Mouse (Mus musculus) myocyte (in vitro differentiated cells): Measurements from ENCODE around the gene Olfr523. TPM values are rescaled to one million over a fixed set of nuclear protein-coding genes. Genes with fewer than 3 reads are reported as not detected.

Experiments
- H3K27me3 ChIP-seq: one replicate; pipeline ENCODE4 v1.6.1; 2011; ENCODE audit not compliant: control insufficient read depth, insufficient read depth, insufficient read length
- H3K36me3 ChIP-seq: one replicate; pipeline ENCODE4 v1.6.1; 2011; ENCODE audit not compliant: control insufficient read depth, insufficient read depth
- H3K4me2 ChIP-seq: one replicate; pipeline ENCODE4 v1.6.1; 2011; ENCODE audit warnings: low read depth, control low read depth
- H3K4me3 ChIP-seq: one replicate; pipeline ENCODE4 v1.5.1; 2011; ENCODE audit warnings: mild to moderate bottlenecking, control low read depth, moderate library complexity
- H3K79me2 ChIP-seq: one replicate; pipeline ENCODE4 v1.6.1; 2011; ENCODE audit not compliant: control insufficient read depth, insufficient read depth
- H3ac ChIP-seq: one replicate; pipeline ENCODE4 v1.6.1; 2011; ENCODE audit not compliant: control insufficient read depth, insufficient read length
- CEBPB ChIP-seq: IDR thresholded peaks from 2 replicates; pipeline ENCODE4 v1.6.1; 2011; ENCODE audit warnings: mild to moderate bottlenecking, moderate library complexity; ENCODE audit not compliant: poor library complexity, insufficient read depth, severe bottlenecking
- E2F4 ChIP-seq: IDR thresholded peaks from one replicate; pipeline ENCODE4 v1.6.1; 2011; ENCODE audit warnings: mild to moderate bottlenecking, control low read depth, moderate library complexity; ENCODE audit not compliant: insufficient read depth
- MAX ChIP-seq: IDR thresholded peaks from one replicate; pipeline ENCODE4 v1.6.1; 2011; ENCODE audit warnings: low read depth, mild to moderate bottlenecking, control low read depth
- MYOD1 ChIP-seq, 3 experiments: IDR thresholded peaks; one replicate each; pipeline ENCODE4 v1.6.1; 2011; ENCODE audit warnings: control low read depth in 2 of 3, low read depth in 2 of 3, mild to moderate bottlenecking in 2 of 3, moderate library complexity in 1 of 3; ENCODE audit not compliant: insufficient read length in 2 of 3, control insufficient read depth in 1 of 3
- MYOG ChIP-seq, 3 experiments: IDR thresholded peaks; one replicate each; pipeline ENCODE4 v1.6.1; 2011; ENCODE audit warnings: control low read depth in 2 of 3, low read depth in 2 of 3, mild to moderate bottlenecking in 2 of 3; ENCODE audit not compliant: insufficient read length in 2 of 3, control insufficient read depth in 1 of 3, insufficient read depth in 1 of 3
- POLR2A ChIP-seq: IDR thresholded peaks from one replicate; pipeline ENCODE4 v1.6.1; 2011; ENCODE audit warnings: low read depth, mild to moderate bottlenecking, control low read depth, moderate library complexity; ENCODE audit not compliant: insufficient read length
- POLR2AphosphoS2 ChIP-seq: IDR thresholded peaks from one replicate; pipeline ENCODE4 v1.6.1; 2011; ENCODE audit warnings: low read depth, control low read depth; ENCODE audit not compliant: insufficient read length
- REST ChIP-seq: IDR thresholded peaks from one replicate; pipeline ENCODE4 v1.6.1; 2011; ENCODE audit warnings: mild to moderate bottlenecking, control low read depth, moderate library complexity; ENCODE audit not compliant: insufficient read depth, insufficient read length
- SRF ChIP-seq: IDR thresholded peaks from one replicate; pipeline ENCODE4 v1.6.1; 2011; ENCODE audit warnings: low read depth; ENCODE audit not compliant: control insufficient read depth, insufficient read length
- TCF12 ChIP-seq: IDR thresholded peaks from one replicate; pipeline ENCODE4 v1.6.1; 2011; ENCODE audit warnings: mild to moderate bottlenecking, control low read depth; ENCODE audit not compliant: poor library complexity, insufficient read depth, severe bottlenecking
- TCF3 ChIP-seq: IDR thresholded peaks from one replicate; pipeline ENCODE4 v1.6.1; 2011; ENCODE audit warnings: low read depth, control low read depth; ENCODE audit not compliant: insufficient read length
- USF1 ChIP-seq: IDR thresholded peaks from one replicate; pipeline ENCODE4 v1.6.1; 2011; ENCODE audit warnings: low read depth, mild to moderate bottlenecking, control low read depth, moderate library complexity
- polyA plus RNA-seq: library from polyadenylated mRNA; unstranded; fragments of >200 nt; fragmentation: generic; extraction: Trizol; gene quantifications from one replicate; pipeline ENCODE4 v1.2.1, GENCODE M21; 2012; ENCODE audit warnings: missing spikeins

Gene Olfr523
- polyA plus RNA-seq, 1 experiment = not detected

- no peak overlapping the region for H3K4me2 ChIP-seq
- no peak for TF ChIP-seq SRF
- no peak for TF ChIP-seq REST
- TF ChIP-seq TCF3 = no peak
- TF ChIP-seq CEBPB = no peak
- TF ChIP-seq MYOG (IDR thresholded peaks at IDR 0.05; ENCODE audit: control insufficient read depth in 1 of 3, insufficient read depth in 1 of 3, insufficient read length in 2 of 3, low read depth in 2 of 3) = no peak
- TF ChIP-seq USF1 = no peak
- no peak for TF ChIP-seq TCF12
- TF ChIP-seq POLR2A = no peak
- TF ChIP-seq MYOD1 (IDR thresholded peaks at IDR 0.05; ENCODE audit: control insufficient read depth in 1 of 3, insufficient read length in 2 of 3, low read depth in 2 of 3) = no peak
- TF ChIP-seq E2F4 = no peak
- no peak for TF ChIP-seq MAX
- TF ChIP-seq POLR2AphosphoS2 = no peak
- H3K36me3 ChIP-seq = no peaks in the 10 kb centered on the region
- H3K4me3 ChIP-seq = no peak overlapping the region
- no peak overlapping the region for H3ac ChIP-seq
- no peaks in the 10 kb centered on the region for H3K79me2 ChIP-seq
- H3K27me3 ChIP-seq = peaks cover 12% of the 10 kb centered on the region
These were observed 12.7 kb upstream of the Olfr523 start for GRCm38 (mm10) chr7:140160363-140160762.

- H3K79me2 ChIP-seq = no peaks in the 10 kb centered on the region
- no peak for TF ChIP-seq E2F4
- no peak within 1 kb of the TSS for H3K4me2 ChIP-seq
- H3K36me3 ChIP-seq = no peaks in the 10 kb centered on the region
- no peak within 1 kb of the TSS for H3K4me3 ChIP-seq
- no peak within 1 kb of the TSS for H3ac ChIP-seq
- peaks cover 7% of the 10 kb centered on the region for H3K27me3 ChIP-seq
These were observed 8.4 kb upstream of the Olfr523 start, which contains the start of gene Olfr522 for GRCm38 (mm10) chr7:140164664-140165063. TSS of gene Olfr522 (minus strand) at chr7:140164764.

GRCm38 (mm10) chr7:140167950-140168349 is 5.1 kb upstream of the Olfr523 start:
- no peaks in the 10 kb centered on the region for H3K27me3 ChIP-seq
- no peak overlapping the region for H3K4me2 ChIP-seq
- no peak for TF ChIP-seq POLR2AphosphoS2
- no peak for TF ChIP-seq REST
- no peak for TF ChIP-seq TCF3
- no peak for TF ChIP-seq POLR2A
- TF ChIP-seq TCF12 = no peak
- H3ac ChIP-seq = no peak overlapping the region
- no peaks in the 10 kb centered on the region for H3K36me3 ChIP-seq
- H3K4me3 ChIP-seq = no peak overlapping the region
- H3K79me2 ChIP-seq = no peaks in the 10 kb centered on the region

- H3K4me3 ChIP-seq = no peak overlapping the region
- H3K27me3 ChIP-seq = no peaks in the 10 kb centered on the region
- TF ChIP-seq SRF (no peak), POLR2A (no peak), USF1 (no peak), MYOG (IDR thresholded peaks at IDR 0.05; ENCODE audit: control insufficient read depth in 1 of 3, insufficient read depth in 1 of 3, insufficient read length in 2 of 3, low read depth in 2 of 3) (no peak), REST (no peak), POLR2AphosphoS2 (no peak), TCF12 (no peak), TCF3 (no peak), E2F4 (no peak), MYOD1 (IDR thresholded peaks at IDR 0.05; ENCODE audit: control insufficient read depth in 1 of 3, insufficient read length in 2 of 3, low read depth in 2 of 3) (no peak)
- no peak overlapping the region for H3K4me2 ChIP-seq
- H3K36me3 ChIP-seq = no peaks in the 10 kb centered on the region
- H3ac ChIP-seq = no peak overlapping the region
- no peaks in the 10 kb centered on the region for H3K79me2 ChIP-seq
These were observed 3.6 kb upstream of the Olfr523 start for GRCm38 (mm10) chr7:140169386-140169785.

- H3K4me2 ChIP-seq = no peak overlapping the region
- no peak for TF ChIP-seq E2F4
- TF ChIP-seq CEBPB = no peak
- no peak for TF ChIP-seq MAX
- TF ChIP-seq POLR2AphosphoS2 = no peak
- TF ChIP-seq TCF12 = no peak
- no peak for TF ChIP-seq TCF3
- no peaks in the 10 kb centered on the region for H3K27me3 ChIP-seq
- H3K4me3 ChIP-seq = no peak overlapping the region
- no peak overlapping the region for H3ac ChIP-seq
- no peaks in the 10 kb centered on the region for H3K79me2 ChIP-seq
- H3K36me3 ChIP-seq = no peaks in the 10 kb centered on the region
These were observed 2.2 kb upstream of the Olfr523 start for GRCm38 (mm10) chr7:140170863-140171262.

- TF ChIP-seq E2F4 (no peak), POLR2AphosphoS2 (no peak), SRF (no peak), MYOD1 (IDR thresholded peaks at IDR 0.05; ENCODE audit: control insufficient read depth in 1 of 3, insufficient read length in 2 of 3, low read depth in 2 of 3) (no peak), TCF3 (no peak), REST (no peak), TCF12 (no peak), CEBPB (no peak), POLR2A (no peak), MAX (no peak), MYOG (IDR thresholded peaks at IDR 0.05; ENCODE audit: control insufficient read depth in 1 of 3, insufficient read depth in 1 of 3, insufficient read length in 2 of 3, low read depth in 2 of 3) (no peak), USF1 (no peak)
- Histone ChIP-seq H3K79me2 (no peaks in the 10 kb centered on the region), H3K27me3 (peaks cover 7% of the 10 kb centered on the region), H3K4me3 (no peak overlapping the region), H3K36me3 (no peaks in the 10 kb centered on the region), H3K4me2 (no peak overlapping the region), H3ac (no peak overlapping the region)
These were observed 6.2 kb downstream of the Olfr523 start for GRCm38 (mm10) chr7:140179176-140179575.
